Mouse (Mus musculus): ENCODE results near the gene Olfr533. TPM values are rescaled to one million over a fixed set of nuclear protein-coding genes. Genes with fewer than 3 reads are reported as not detected.
"Not testable (repeated sequence)": the region's sequence is repeated elsewhere in the genome, so short reads cannot be mapped to it uniquely, and the experiment has no call there.

Gene Olfr533
- polyA plus RNA-seq (2015; fragmentation: Nextera tagmentation; extraction: Ambion mirVana) = not detected in 2 replicates

DNA sequence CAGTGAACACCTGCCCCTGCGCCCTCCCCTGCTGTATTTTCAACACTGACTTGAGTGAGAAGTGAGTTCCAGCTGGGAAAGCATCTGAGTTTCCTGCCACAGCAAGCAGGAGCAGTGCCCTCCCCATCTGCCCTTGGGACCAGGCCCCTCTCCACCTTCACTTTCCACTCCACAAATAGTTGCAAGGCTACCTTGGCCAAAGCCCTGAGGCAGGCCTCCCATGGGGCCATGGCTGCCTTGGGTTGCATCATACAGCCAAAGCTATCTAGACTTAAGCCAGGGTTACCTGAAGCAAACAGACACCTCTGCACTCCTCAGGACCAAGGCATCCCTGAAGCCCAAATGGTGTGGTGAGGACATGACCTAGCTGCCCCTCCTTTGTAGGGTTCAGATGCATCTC is at the start of gene Olfr533:
Gene Olfr533 (plus strand): TSS at position 301 of the 400 bp plus-strand sequence.
- H3K4me2 ChIP-seq (replicated peaks; ENCODE audit: low read depth) = not testable (repeated sequence)
- WGBS = no CpG with 5 or more reads among the region's 1 CpGs

GRCm38 (mm10) chr7:140421539-140421938 is 41.6 kb upstream of the Olfr533 start, which contains the start of gene Olfr532:
TSS of gene Olfr532 (minus strand) at chr7:140421639.
- Histone ChIP-seq H3K9ac (ENCODE audit: low read depth, low read length) (no peak within 1 kb of the TSS), H3K27me3 (replicated peaks; ENCODE audit: control insufficient read depth, insufficient read depth, low read length) (no peaks in the 10 kb centered on the region), H3K4me1 (replicated peaks; ENCODE audit: control insufficient read depth, insufficient read depth, low read length) (no peaks in the 10 kb centered on the region), H3K36me3 (ENCODE audit: control insufficient read depth, insufficient read depth) (no peaks in the 10 kb centered on the region), H3K4me2 (replicated peaks; ENCODE audit: low read depth) (no peak within 1 kb of the TSS), H3K4me3 (ENCODE audit: low read depth, low read length) (no peak within 1 kb of the TSS), H3K27ac (ENCODE audit: low read depth, low read length) (no peak within 1 kb of the TSS), H3K9me3 (ENCODE audit: control insufficient read depth) (no peaks in the 10 kb centered on the region)
- no peak for ATAC-seq
- WGBS = 81% methylated on average over 1 of the region's 1 CpGs
- TF ChIP-seq CTCF (IDR thresholded peaks at IDR 0.05; ENCODE audit: low read depth) = no peak

More for the DNA sequence above, at the start of gene Olfr533:
- H3K4me1 ChIP-seq (replicated peaks; ENCODE audit: control insufficient read depth, insufficient read depth, low read length); H3K9me3 ChIP-seq (ENCODE audit: control insufficient read depth); H3K27ac ChIP-seq (ENCODE audit: low read depth, low read length); H3K36me3 ChIP-seq (ENCODE audit: control insufficient read depth, insufficient read depth); H3K4me3 ChIP-seq (ENCODE audit: low read depth, low read length); H3K9ac ChIP-seq (ENCODE audit: low read depth, low read length); H3K27me3 ChIP-seq (replicated peaks; ENCODE audit: control insufficient read depth, insufficient read depth, low read length); ATAC-seq: not testable (repeated sequence)

DNA sequence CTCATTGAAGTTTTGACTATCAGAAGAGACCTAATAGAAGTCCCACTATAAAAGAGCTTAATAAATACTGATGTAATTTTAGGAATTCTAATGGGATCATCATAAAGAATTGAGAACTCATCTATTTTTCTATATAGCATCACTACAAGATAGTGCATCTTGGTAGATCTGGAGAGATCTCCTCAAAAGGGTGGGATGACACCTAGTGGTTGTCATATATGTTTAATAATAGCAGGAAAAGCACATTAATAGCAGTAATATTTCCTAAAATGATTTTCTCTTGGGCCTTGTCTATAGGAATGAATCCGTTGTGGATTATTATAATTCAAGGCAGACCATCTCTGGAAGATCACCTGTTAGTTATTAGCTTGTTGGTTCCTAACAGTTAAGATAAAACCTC is 20.0 kb upstream of the Olfr533 start:
- H3K4me3 ChIP-seq (ENCODE audit: low read depth, low read length) = no peak overlapping the region
- no peak for TF ChIP-seq CTCF (IDR thresholded peaks at IDR 0.05; ENCODE audit: low read depth)
- no peaks in the 10 kb centered on the region for H3K4me1 ChIP-seq (replicated peaks; ENCODE audit: control insufficient read depth, insufficient read depth, low read length)
- no peak overlapping the region for H3K9ac ChIP-seq (ENCODE audit: low read depth, low read length)
- H3K4me2 ChIP-seq (replicated peaks; ENCODE audit: low read depth) = no peak overlapping the region
- H3K36me3 ChIP-seq (ENCODE audit: control insufficient read depth, insufficient read depth) = no peaks in the 10 kb centered on the region
- no peak overlapping the region for H3K27ac ChIP-seq (ENCODE audit: low read depth, low read length)
- no peaks in the 10 kb centered on the region for H3K9me3 ChIP-seq (ENCODE audit: control insufficient read depth)
- ATAC-seq = no peak
- no peaks in the 10 kb centered on the region for H3K27me3 ChIP-seq (replicated peaks; ENCODE audit: control insufficient read depth, insufficient read depth, low read length)
- WGBS = 87% methylated on average over 1 of the region's 1 CpGs

GRCm38 (mm10) chr7:140477886-140478285 is 14.7 kb downstream of the Olfr533 start:
- H3K4me1 ChIP-seq (replicated peaks; ENCODE audit: control insufficient read depth, insufficient read depth, low read length) = no peaks in the 10 kb centered on the region
- H3K4me2 ChIP-seq (replicated peaks; ENCODE audit: low read depth) = no peak overlapping the region
- no peak for TF ChIP-seq CTCF (IDR thresholded peaks at IDR 0.05; ENCODE audit: low read depth)
- H3K4me3 ChIP-seq (ENCODE audit: low read depth, low read length) = no peak overlapping the region
- no peak overlapping the region for H3K9ac ChIP-seq (ENCODE audit: low read depth, low read length)
- no peaks in the 10 kb centered on the region for H3K36me3 ChIP-seq (ENCODE audit: control insufficient read depth, insufficient read depth)
- H3K27ac ChIP-seq (ENCODE audit: low read depth, low read length) = no peak overlapping the region
- no peak for ATAC-seq
- 0 out of 2 replicates have a peak, but pooled peaks cover 2% of the 10 kb centered on the region for H3K9me3 ChIP-seq (ENCODE audit: control insufficient read depth)
- no peaks in the 10 kb centered on the region for H3K27me3 ChIP-seq (replicated peaks; ENCODE audit: control insufficient read depth, insufficient read depth, low read length)
- 84% methylated on average over 1 of the region's 1 CpGs for WGBS

DNA sequence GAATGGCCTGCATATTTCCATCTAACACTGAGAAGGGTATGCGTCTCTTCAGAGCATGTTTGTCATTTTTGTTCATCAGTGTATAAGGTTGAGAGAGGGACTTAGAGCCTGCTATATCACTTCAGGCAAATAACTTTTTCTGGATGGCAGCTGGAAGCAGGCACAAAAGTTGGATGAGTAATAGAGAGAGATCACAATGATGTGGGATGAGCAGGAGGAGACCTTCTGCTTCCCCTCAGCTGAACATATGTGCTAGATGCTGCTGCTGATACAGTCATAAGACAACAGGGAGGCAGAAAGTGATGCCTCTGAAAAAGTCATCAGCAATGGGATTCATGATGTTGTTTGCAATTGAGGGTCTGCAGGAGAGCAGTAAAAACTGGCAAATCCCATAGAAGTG is 15.6 kb downstream of the Olfr533 start:
- H3K9me3 ChIP-seq (ENCODE audit: control insufficient read depth) = 0 out of 2 replicates have a peak, but pooled peaks cover 2% of the 10 kb centered on the region
- WGBS = 86% methylated on average over 1 of the region's 1 CpGs
- H3K4me3 ChIP-seq (ENCODE audit: low read depth, low read length) = no peak overlapping the region
- no peak for ATAC-seq
- H3K4me2 ChIP-seq (replicated peaks; ENCODE audit: low read depth) = no peak overlapping the region
- no peaks in the 10 kb centered on the region for H3K36me3 ChIP-seq (ENCODE audit: control insufficient read depth, insufficient read depth)
- H3K4me1 ChIP-seq (replicated peaks; ENCODE audit: control insufficient read depth, insufficient read depth, low read length) = no peaks in the 10 kb centered on the region
- no peak overlapping the region for H3K27ac ChIP-seq (ENCODE audit: low read depth, low read length)
- TF ChIP-seq CTCF (IDR thresholded peaks at IDR 0.05; ENCODE audit: low read depth) = no peak
- H3K27me3 ChIP-seq (replicated peaks; ENCODE audit: control insufficient read depth, insufficient read depth, low read length) = no peaks in the 10 kb centered on the region
- H3K9ac ChIP-seq (ENCODE audit: low read depth, low read length) = no peak overlapping the region

- Histone ChIP-seq H3K9me3 (ENCODE audit: control insufficient read depth) (no peaks in the 10 kb centered on the region), H3K27ac (ENCODE audit: low read depth, low read length) (no peak within 1 kb of the TSS), H3K9ac (ENCODE audit: low read depth, low read length) (no peak within 1 kb of the TSS), H3K36me3 (ENCODE audit: control insufficient read depth, insufficient read depth) (no peaks in the 10 kb centered on the region), H3K4me3 (ENCODE audit: low read depth, low read length) (no peak within 1 kb of the TSS), H3K4me2 (replicated peaks; ENCODE audit: low read depth) (no peak within 1 kb of the TSS), H3K4me1 (replicated peaks; ENCODE audit: control insufficient read depth, insufficient read depth, low read length) (no peaks in the 10 kb centered on the region), H3K27me3 (replicated peaks; ENCODE audit: control insufficient read depth, insufficient read depth, low read length) (no peaks in the 10 kb centered on the region)
- ATAC-seq = no peak
- WGBS = 85% methylated on average over 1 of the region's 1 CpGs
- no peak for TF ChIP-seq CTCF (IDR thresholded peaks at IDR 0.05; ENCODE audit: low read depth)
These were observed 20.7 kb downstream of the Olfr533 start, which contains the start of gene Olfr535 for GRCm38 (mm10) chr7:140483916-140484315. TSS of gene Olfr535 (plus strand) at chr7:140484216.

GRCm38 (mm10) chr7:140488981-140489380 is 25.8 kb downstream of the Olfr533 start:
- Histone ChIP-seq H3K4me1 (replicated peaks; ENCODE audit: control insufficient read depth, insufficient read depth, low read length) (no peaks in the 10 kb centered on the region), H3K4me3 (ENCODE audit: low read depth, low read length) (no peak overlapping the region), H3K9me3 (ENCODE audit: control insufficient read depth) (no peaks in the 10 kb centered on the region), H3K4me2 (replicated peaks; ENCODE audit: low read depth) (no peak overlapping the region), H3K36me3 (ENCODE audit: control insufficient read depth, insufficient read depth) (no peaks in the 10 kb centered on the region), H3K27ac (ENCODE audit: low read depth, low read length) (no peak overlapping the region), H3K27me3 (replicated peaks; ENCODE audit: control insufficient read depth, insufficient read depth, low read length) (no peaks in the 10 kb centered on the region), H3K9ac (ENCODE audit: low read depth, low read length) (no peak overlapping the region)
- TF ChIP-seq CTCF (IDR thresholded peaks at IDR 0.05; ENCODE audit: low read depth) = no peak
- 84% methylated on average over 1 of the region's 1 CpGs for WGBS
- ATAC-seq = no peak

Measured in intestine, postnatal 0 days (tissue).